Mouse (Mus musculus) left cerebral cortex, postnatal 14 days (tissue): Measurements from ENCODE around the gene 6430571L13Rik. TPM values are rescaled to one million over a fixed set of nuclear protein-coding genes. Genes with fewer than 3 reads are reported as not detected.

ENCODE experiments used
- DNase-seq, 2 experiments: peaks; one replicate each; pipeline ENCODE4 v3.0.0; 2021 to 2022; ENCODE audit warnings: low spot score in 2 of 2, mixed read lengths in 1 of 2
- intact Hi-C: fragments of 180-260 bp; cut with DNase I; formaldehyde crosslinking; loops from one replicate; pipeline ENCODE4 v1.15.1; 2025
- total RNA-seq, 2 experiments: library from RNA; stranded (reverse); gene quantifications; 2 replicates each; pipeline ENCODE4 v1.2.3; 2021

Gene 6430571L13Rik
- total RNA-seq, 2 experiments from 2014 or later: 2.4 to 3.4 TPM

- intact Hi-C loops: no loop called here
Measured at GRCm38 (mm10) chr9:107369270-107370105, 29.1 kb downstream of the 6430571L13Rik start.

GRCm38 (mm10) chr9:107370106-107370463 is 29.7 kb downstream of the 6430571L13Rik start:
- intact Hi-C loops: no loop called here

More at GRCm38 (mm10) chr9:107369270-107370105, 29.1 kb downstream of the 6430571L13Rik start:
- no peak for DNase-seq

GRCm38 (mm10) chr9:107372441-107372840 is 32.0 kb downstream of the 6430571L13Rik start:
- intact Hi-C loops: no loop called here
- no peak for DNase-seq

More at GRCm38 (mm10) chr9:107370106-107370463, 29.7 kb downstream of the 6430571L13Rik start:
- no peak for DNase-seq

- intact Hi-C loops: no loop called here
- no peak for DNase-seq
Measured at GRCm38 (mm10) chr9:107374623-107375022, 34.2 kb downstream of the 6430571L13Rik start.

GRCm38 (mm10) chr9:107375451-107375850 is 35.0 kb downstream of the 6430571L13Rik start:
- no peak for DNase-seq
- intact Hi-C loops: no loop called here

GRCm38 (mm10) chr9:107377961-107378512 is 37.6 kb downstream of the 6430571L13Rik start:
- DNase-seq: no peak

GRCm38 (mm10) chr9:107381723-107382122 is 41.3 kb downstream of the 6430571L13Rik start:
- DNase-seq: no peak
- intact Hi-C loops: no loop called here

More at GRCm38 (mm10) chr9:107377961-107378512, 37.6 kb downstream of the 6430571L13Rik start:
- intact Hi-C loops: no loop called here

- DNase-seq: no peak
- intact Hi-C loops: no loop called here
Measured at GRCm38 (mm10) chr9:107384396-107384795, 44.0 kb downstream of the 6430571L13Rik start.

GRCm38 (mm10) chr9:107386722-107387121 is 46.3 kb downstream of the 6430571L13Rik start:
- intact Hi-C loops: loop anchor here (2.0 kb wide), 1 partner anchor 70 kb away; no protein-coding TSS in a partner anchor
- DNase-seq: no peak

GRCm38 (mm10) chr9:107387708-107388107 is 47.3 kb downstream of the 6430571L13Rik start:
- DNase-seq: peak in 1 of 2 experiments; percentile 39
- intact Hi-C loops: loop anchor here (2.0 kb wide), 1 partner anchor 69 kb away; no protein-coding TSS in a partner anchor

- no peak for DNase-seq
- intact Hi-C loops: no loop called here
Measured at GRCm38 (mm10) chr9:107388263-107388662, 47.9 kb downstream of the 6430571L13Rik start.

- DNase-seq: no peak
- intact Hi-C loops: no loop called here
Measured at GRCm38 (mm10) chr9:107396397-107396796, 56.0 kb downstream of the 6430571L13Rik start.

GRCm38 (mm10) chr9:107398968-107399367 is 58.6 kb downstream of the 6430571L13Rik start:
- intact Hi-C loops: no loop called here
- DNase-seq: no peak

GRCm38 (mm10) chr9:107399491-107399971 is 59.1 kb downstream of the 6430571L13Rik start, which contains the start of gene Cacna2d2:
TSS of gene Cacna2d2 (plus strand) at chr9:107399612.
- DNase-seq: peak; percentile 28 to 32
- intact Hi-C loops: no loop called here

- intact Hi-C loops: loop anchor here (5.0 kb wide), 1 partner anchor 57 kb away; no protein-coding TSS in a partner anchor
- DNase-seq: no peak
Measured at GRCm38 (mm10) chr9:107400060-107400511, 59.7 kb downstream of the 6430571L13Rik start.

- intact Hi-C loops: loop anchor here (5.0 kb wide), 1 partner anchor 57 kb away; no protein-coding TSS in a partner anchor
- no peak for DNase-seq
Measured at GRCm38 (mm10) chr9:107400666-107401285, 60.4 kb downstream of the 6430571L13Rik start.
